Mouse (Mus musculus) testis, postnatal 10 days (tissue): ENCODE results near the gene Apol7e.
A peak's percentile ranks its signal among the peaks of the same experiment; 100 is the strongest.
"Not testable (repeated sequence)": the region's sequence is repeated elsewhere in the genome, so short reads cannot be mapped to it uniquely, and the experiment has no call there.

ENCODE experiments used
- DNase-seq: peaks from one replicate; pipeline ENCODE4 v3.0.0; 2021; ENCODE audit warnings: low spot score

Gene Apol7e

GRCm38 (mm10) chr15:77740511-77741297 lies 42.0 kb downstream of the Apol7e start:
- peak; percentile 41 for DNase-seq

- DNase-seq: not testable (repeated sequence)
These were observed 42.9 kb downstream of the Apol7e start for GRCm38 (mm10) chr15:77741556-77741955.

- DNase-seq: no peak
These were observed 46.0 kb downstream of the Apol7e start for GRCm38 (mm10) chr15:77744632-77745031.

GRCm38 (mm10) chr15:77745081-77745480 lies 46.4 kb downstream of the Apol7e start:
- no peak for DNase-seq

DNA sequence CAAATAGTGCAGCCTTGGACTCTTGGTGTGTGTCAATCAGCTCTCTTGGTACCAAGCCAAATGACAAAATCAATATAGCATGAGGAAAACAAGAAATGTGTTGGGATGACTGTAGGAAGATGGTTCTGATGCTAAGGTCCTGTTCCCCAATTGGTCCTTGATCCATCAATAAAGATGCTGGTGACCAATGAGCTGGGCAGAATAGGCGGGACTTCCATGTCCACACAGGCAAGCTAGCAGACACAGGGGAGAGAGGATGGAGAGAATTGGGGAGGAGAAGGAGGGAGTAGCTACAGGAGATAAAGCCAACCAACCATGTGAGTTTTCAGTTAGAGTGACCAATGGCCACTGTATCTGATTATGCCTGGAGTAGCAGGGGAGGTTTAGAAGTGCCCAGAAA lies 47.7 kb downstream of the Apol7e start:
- DNase-seq: no peak

DNA sequence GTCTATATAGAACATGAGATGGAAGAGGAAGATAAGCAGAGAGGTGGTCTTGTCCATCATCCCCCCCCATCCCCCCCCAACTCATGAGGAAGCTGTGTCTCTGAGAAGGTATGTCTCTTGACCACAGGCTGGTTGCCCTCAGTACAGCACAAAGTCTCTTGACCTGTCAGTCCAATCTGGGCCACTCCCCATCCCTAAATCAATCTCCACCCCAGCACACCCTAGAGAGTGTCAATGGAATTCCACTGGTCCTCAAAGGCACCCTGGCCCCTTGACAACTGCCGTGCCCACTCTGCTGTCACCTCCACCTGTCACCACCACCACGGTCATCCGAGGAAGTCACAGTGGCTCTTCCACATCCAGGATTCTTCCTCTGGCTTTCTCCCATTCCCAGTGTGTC lies 49.8 kb downstream of the Apol7e start:
- DNase-seq: no peak

GRCm38 (mm10) chr15:77749717-77750116 lies 51.1 kb downstream of the Apol7e start:
- no peak for DNase-seq

- DNase-seq: no peak
These were observed 51.8 kb downstream of the Apol7e start for GRCm38 (mm10) chr15:77750461-77750860.

DNA sequence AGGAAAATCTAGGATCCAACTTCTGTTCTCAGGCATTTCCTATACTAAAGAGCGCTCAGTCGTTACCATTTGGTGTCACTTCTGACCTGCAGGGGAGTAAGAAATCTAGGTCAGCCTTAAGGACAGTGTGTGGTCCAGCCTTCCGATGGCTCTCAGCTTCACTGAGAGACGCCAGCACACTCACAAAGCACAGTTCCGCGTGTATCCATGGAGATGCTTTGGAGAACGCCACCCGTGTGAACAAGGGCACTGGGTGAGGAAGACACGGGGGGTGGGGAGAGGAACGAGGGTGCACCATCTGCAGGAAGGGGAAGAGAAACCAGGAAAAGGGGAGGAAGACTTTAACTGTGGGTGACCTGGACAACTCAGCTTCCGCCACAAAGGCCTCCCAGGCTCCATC lies 53.8 kb downstream of the Apol7e start:
- DNase-seq: no peak

DNA sequence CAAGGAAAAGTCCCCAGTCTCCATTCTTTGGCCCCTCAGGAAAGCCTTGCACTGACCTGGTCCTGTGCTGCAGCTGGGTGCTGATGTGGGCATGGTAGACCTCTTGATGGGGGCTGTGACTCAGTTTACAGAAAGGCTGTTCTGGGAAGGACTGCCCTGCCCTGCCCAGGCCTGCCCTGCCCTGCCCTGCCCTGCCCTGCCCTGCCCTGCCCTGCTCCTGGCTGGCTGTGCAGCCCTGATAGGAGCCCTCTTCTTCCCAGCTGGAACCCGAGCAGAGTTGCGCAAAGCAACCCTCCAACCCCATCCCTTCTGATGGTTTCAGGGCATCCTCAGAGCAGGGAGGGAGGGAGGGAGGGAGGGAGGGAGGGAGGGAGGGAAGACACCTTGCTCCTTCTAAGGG lies 56.5 kb downstream of the Apol7e start:
- no peak for DNase-seq

GRCm38 (mm10) chr15:77756081-77756480 lies 57.4 kb downstream of the Apol7e start:
- no peak for DNase-seq

GRCm38 (mm10) chr15:77756848-77757247 lies 58.2 kb downstream of the Apol7e start, which contains the start of gene Apol8:
Gene Apol8, minus strand, starts transcription at chr15:77757003.
- no peak for DNase-seq

GRCm38 (mm10) chr15:77757586-77758226 lies 59.0 kb downstream of the Apol7e start:
- no peak for DNase-seq

DNA sequence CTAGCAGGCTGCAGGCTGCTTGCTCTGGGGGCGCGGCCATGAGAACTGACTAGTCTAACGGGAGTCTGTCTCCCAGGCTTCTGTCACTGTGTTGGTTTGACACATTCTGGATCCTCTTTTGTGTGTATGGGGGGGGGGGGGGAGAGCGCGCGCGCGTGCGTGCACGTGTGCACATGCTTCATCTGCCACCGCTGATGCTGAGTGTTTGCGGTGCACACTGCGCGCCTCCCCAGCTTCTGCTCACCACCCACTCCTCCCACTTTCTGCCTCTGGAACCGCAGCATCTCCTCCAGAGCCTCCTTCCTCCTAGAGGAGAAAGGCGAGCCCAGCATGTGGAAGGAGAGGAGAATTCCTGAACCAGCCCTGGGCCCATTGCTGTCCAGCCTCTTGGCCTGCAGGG lies 61.4 kb downstream of the Apol7e start:
- no peak for DNase-seq

GRCm38 (mm10) chr15:77761083-77761482 lies 62.4 kb downstream of the Apol7e start:
- no peak for DNase-seq

DNA sequence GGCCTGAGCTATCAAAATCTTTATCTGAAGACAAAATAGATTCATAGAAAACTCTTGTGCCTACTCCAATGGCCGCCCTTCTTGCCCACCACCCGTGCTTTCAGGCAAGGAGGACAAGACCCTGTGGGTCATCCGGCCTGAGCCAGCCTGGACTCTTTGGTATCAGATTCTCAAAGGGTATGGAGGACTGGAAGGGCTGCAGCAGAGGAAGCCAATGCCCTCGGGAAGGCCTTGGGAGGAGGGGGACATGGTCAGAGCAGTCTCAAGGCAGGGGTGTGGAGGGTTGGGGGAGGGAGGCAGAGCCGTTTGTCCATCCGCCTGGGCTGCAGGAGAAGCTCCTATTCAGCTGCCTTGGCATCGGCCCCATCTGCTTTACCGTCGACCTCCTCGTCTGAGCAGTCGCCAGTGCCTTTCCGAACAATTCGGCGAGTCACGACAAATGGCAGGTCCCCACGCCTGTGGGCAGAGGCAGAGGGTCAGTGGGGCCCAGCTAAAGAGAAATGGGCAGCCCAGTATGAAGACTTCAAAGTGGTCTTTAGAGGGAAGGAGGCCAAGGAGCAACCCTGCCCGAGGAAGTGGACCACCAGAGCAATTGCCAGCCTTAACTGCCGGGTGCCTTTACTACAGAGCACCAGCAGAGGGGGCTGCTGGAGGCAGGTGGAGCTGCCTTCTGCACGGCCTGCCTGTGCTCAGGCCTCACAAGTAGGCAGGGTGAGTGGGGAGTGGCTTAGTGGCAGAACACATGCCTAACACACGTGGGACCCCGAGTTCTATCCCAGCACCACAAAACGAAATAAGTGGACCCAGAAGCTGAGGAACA lies 63.1 kb downstream of the Apol7e start:
- DNase-seq: peak; percentile 74

- DNase-seq: no peak
These were observed 64.4 kb downstream of the Apol7e start for GRCm38 (mm10) chr15:77763050-77763449.

DNA sequence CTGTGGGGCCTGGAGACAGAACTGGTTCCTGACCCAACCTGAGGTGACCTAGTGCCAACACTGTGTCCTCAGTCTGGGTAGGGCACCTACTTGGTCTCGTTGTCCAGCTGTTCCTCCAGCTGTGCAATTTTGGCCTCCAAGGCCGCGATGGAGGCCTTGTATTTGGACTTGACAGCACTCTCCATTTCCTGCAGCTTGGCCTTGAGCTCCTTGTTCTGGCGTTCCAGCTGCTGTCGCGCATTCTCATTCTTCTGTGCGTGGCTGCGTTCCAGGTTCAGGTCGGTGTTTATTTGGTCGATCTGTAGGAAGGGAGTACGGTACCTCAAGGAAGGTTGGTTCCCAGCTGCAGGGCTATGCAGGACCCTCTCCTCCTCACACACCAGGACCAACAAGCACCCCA lies 65.0 kb downstream of the Apol7e start:
- DNase-seq: peak; percentile 73

DNA sequence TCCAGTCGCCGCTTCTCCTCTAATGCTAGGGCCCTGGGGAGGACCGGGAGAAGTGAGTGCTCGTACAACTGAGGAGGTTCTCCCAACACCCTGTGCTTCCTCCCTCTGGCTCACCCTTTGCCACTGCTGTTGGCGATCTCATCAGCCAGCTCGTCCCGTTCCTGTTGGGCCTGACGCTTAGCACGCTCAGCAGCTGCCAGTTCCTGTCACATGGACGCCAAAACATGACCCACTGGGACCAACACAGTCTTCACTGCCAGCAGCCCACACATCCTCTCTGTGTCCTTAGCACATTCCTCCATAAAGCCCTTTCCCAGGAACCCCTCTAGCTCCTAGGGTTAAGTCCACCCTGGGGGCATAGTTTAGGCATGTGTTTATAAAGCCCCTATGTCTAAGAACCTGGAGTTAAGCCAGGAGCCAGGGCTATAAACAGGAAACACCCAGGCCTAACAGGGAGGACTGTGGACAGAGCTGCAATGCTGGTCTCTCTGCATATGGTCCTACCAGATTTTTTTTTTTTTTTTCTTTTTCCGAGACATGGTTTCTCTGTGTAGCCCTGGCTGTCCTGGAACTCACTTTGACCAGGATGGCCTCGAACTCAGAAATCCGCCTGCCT lies 65.8 kb downstream of the Apol7e start:
- no peak for DNase-seq

- DNase-seq: no peak
These were observed 66.9 kb downstream of the Apol7e start for GRCm38 (mm10) chr15:77765484-77766093.

DNA sequence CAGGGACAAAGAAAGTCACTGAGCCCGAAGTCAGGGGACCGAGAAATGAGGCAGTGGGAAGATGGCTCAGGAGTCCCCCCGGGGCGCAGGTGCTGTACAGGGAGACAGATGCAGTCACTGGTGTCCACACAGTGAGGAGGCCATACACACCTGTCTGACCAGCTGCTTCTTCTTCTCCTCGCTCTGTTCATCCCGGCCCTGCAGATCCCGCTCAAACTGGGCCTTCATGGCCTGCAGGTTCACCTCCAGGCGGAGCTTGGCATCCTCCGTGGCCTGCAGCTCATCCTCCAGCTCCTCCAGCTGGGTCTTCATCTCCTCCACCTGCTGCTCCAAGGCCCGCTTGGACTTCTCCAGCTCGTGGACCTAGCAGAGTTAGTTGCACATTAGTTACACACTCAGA lies 68.3 kb downstream of the Apol7e start:
- DNase-seq: no peak
